Mouse (Mus musculus) embryo, embryonic 11 days (tissue): ENCODE measurements around the gene Olfr132.
"Not testable (repeated sequence)": the region's sequence is repeated elsewhere in the genome, so short reads cannot be mapped to it uniquely, and the experiment has no call there.

ENCODE experiments used
- DNase-seq: peaks from one replicate; pipeline ENCODE4 v3.0.0-alpha.2; 2015

Gene Olfr132

DNA sequence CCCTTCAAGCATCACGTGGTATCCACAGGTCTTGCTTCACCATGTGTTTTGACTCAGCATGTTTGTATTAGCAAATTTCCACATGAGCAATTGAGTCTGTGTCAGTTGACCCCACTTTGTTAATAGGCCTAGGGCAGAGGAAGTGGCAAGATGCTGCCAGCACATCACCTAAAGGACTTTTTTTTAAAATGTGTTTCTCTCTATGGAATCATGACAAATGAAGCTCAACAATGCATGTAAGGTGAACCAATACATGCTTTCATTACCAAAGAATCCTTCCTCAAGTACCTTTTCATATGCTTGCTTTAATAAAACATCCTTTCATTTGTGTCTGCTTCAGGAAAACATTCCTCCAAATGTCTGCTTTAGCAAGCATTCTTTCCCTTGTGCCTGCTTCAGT lies at the start of gene Olfr132:
TSS of gene Olfr132 (minus strand) at position 101 of the 400 bp plus-strand sequence.
- DNase-seq: no peak

DNA sequence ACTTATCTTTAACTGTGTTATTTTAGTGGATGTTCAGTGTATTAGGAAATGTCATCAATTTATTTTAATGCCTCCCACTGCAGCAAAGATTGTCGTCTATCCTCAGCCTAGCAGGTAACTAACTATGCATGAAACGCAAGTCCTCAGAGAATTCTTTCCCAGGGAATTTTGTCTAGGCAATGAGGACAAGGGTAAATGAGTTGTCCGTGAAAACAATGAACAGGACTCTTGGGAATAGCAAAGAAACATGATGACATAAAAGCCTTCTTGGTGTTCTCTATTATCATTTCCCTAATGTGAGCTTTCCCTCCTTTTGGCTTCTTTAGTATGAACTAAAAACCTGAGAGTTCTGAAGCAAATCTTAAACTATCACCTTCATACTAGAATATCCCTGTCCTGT lies 36.8 kb upstream of the Olfr132 start, which contains the start of gene Olfr134:
TSS of gene Olfr134 (plus strand) at position 301 of the 400 bp plus-strand sequence.
- no peak for DNase-seq

DNA sequence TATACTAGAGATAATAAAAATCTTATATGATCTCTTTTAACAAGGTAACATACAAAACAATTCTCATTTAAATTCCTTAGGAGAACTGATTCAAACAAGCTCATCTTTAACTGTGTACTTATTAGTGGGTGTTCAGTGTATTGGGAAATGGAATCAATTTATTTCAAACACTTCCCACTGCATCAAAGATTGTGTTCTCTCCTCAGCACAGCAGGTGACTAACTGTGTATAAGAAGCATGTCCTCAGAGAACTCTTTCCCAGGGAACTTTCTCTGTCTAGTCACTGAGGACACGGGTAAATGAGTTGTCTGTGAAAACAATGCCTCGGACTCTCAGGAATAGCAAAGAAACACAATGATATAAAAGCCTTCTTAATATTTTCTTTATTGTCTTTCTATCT lies 10.7 kb upstream of the Olfr132 start, which contains the start of gene Olfr133:
TSS of gene Olfr133 (plus strand) at position 301 of the 400 bp plus-strand sequence.
- no peak for DNase-seq

DNA sequence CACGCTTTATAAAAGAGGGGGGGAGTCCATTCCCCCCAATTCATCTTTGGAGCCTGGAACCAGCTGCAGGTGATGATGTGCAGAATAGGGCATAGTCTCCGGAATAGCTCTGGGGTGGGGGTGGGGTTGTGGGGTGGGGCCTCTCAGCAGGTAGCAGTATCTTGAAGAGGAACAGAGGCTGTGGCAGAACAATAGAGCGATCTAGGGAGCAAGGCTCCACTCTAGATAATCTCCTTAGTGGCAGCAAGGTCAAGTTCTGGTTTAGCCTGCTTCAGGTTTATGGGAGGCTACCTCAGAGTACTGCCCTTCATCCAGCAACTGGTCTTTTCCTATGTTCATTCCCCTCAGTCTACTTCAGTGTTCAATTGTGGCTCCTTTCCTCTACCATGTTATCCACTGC lies 9.0 kb downstream of the Olfr132 start:
- DNase-seq: not testable (repeated sequence)

DNA sequence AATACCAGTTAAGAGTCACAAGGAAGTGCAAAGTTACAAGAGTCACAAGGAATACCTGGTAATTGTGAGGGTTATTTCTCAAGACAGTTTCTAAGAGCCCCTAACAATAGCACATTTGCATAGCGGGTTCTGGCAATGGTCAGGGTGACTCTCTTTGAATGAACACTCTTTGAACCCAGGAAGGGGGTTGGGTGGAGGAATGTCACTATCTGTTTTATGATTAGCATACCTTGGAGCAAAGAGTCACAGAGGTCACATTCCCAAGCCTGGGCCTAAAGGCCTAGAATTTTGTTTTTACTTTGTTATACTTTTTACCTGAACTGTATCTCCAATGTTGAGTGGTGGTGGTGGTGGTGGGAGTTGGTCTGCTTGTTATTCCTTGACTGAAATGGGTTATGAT lies 10.1 kb downstream of the Olfr132 start:
- DNase-seq: not testable (repeated sequence)

DNA sequence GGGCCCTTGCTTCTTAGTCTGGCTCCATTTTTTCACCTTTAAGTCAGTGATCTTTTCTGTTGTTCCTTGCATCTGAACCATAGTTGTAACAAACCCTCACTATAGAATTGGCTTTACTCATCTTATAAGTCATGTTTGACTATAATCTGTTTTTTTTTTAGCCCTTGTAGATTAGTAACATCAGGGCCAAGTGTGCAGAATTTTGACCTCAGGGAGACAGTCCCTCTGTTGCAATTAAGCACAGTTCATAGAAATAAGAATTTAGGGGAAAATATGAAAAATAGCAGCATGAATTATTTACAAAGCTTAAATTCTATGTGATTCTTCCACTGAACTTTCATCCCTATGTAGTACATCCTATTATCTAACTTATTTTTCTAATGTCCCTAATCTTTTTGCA lies 45.7 kb downstream of the Olfr132 start, which contains the start of gene Olfr131:
TSS of gene Olfr131 (minus strand) at position 101 of the 400 bp plus-strand sequence.
- no peak for DNase-seq

- DNase-seq: no peak
Observed at GRCm38 (mm10) chr17:38082364-38082763, 52.0 kb downstream of the Olfr132 start.
